Mouse (Mus musculus) small intestine, adult 2 months (tissue): ENCODE data around the gene Sar1b. TPM values are rescaled to one million over a fixed set of nuclear protein-coding genes. Genes with fewer than 3 reads are reported as not detected.

Experiments
- H3K27ac ChIP-seq: fragments of 200-500 bp; 2 replicates; pipeline ENCODE4 v1.5.1; 2012; ENCODE audit warnings: low read depth, low read length, control low read depth, inconsistent platforms; ENCODE audit not compliant: insufficient read depth
- H3K27me3 ChIP-seq: fragments of 200-500 bp; 2 replicates; pipeline ENCODE4 v1.6.1; 2012; ENCODE audit warnings: mild to moderate bottlenecking, moderate library complexity, low read length, inconsistent platforms; ENCODE audit not compliant: control insufficient read depth, insufficient read depth
- H3K36me3 ChIP-seq: fragments of 200-500 bp; 2 replicates; pipeline ENCODE4 v1.6.1; 2012; ENCODE audit warnings: mild to moderate bottlenecking, low read length, control low read depth, inconsistent platforms; ENCODE audit not compliant: control insufficient read depth, insufficient read depth
- H3K4me1 ChIP-seq: fragments of 200-500 bp; 2 replicates; pipeline ENCODE4 v1.6.1; 2012; ENCODE audit warnings: low read length, inconsistent platforms, mixed read lengths; ENCODE audit not compliant: control insufficient read depth, insufficient read depth, insufficient read length
- H3K4me3 ChIP-seq: fragments of 200-500 bp; 2 replicates; pipeline ENCODE4 v1.5.1; 2012; ENCODE audit warnings: low read depth, mild to moderate bottlenecking, control low read depth, inconsistent platforms, low read length, moderate library complexity
- CTCF ChIP-seq: fragments of 200-500 bp; IDR thresholded peaks from 2 replicates; pipeline ENCODE4 v1.5.1; 2012; ENCODE audit warnings: low read depth, mild to moderate bottlenecking, control low read depth, inconsistent platforms, low read length, moderate library complexity, mixed read lengths; ENCODE audit not compliant: insufficient replicate concordance, insufficient read length; ENCODE audit errors: extremely low read depth
- POLR2A ChIP-seq: fragments of 200-500 bp; IDR thresholded peaks from 2 replicates; pipeline ENCODE4 v1.6.1; 2012; ENCODE audit warnings: low read depth, mild to moderate bottlenecking, control low read depth, inconsistent platforms, low read length, moderate library complexity
- WGBS: fragments of 180-500 bp; shearing (Covaris S2); methylation state at CpG from one replicate; pipeline ENCODE4 v1.1.7; 2018; 5-methylcytosine and 5-hydroxymethylcytosine counted together
- polyA plus RNA-seq: library from polyadenylated mRNA; depleted of rRNA; stranded (reverse); fragments of >200 nt; gene quantifications from 2 replicates; pipeline ENCODE4 v1.2.3, GENCODE M21; 2012

Sar1b gene
- polyA plus RNA-seq, 1 experiment: 19.9 TPM

DNA sequence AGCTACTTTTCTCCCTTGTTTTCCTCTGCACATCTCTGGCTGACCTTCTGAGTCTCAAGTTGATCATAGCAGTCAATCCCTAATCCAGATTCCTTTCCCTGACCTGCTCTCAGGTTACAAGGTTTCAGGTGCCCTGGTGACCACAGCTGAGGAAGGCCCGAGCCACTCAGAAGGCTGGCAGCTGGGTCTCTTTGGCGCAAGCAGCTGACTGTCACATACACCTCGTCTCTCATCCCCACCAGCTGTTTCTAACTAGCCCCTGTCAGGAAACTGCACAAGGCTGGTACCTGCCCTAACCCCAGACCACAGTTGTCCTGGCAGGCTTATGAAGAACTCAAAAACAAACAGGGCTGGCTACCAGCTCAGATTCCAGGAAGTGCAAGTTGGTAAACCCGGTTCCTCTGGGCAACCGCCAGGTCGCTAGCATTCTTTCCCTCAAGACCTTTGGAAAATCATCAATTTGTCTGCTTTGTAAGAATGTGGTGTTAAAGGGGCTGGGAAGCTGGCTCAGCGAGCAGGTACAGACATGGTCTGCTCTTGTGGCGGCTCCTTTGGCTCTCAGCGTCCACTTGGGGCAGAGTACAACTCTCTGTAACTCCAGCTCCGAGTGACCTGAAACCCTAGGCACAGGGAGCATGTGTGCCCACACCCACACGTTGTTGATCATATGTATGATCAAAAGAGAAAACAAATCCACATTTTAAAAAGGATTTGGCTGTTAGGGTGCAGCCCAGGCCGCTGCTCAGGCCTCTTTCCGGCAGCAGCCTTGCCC, 43.8 kb downstream of the Sar1b start:
- WGBS: 37% methylated on average over 13 of the region's 13 CpGs
- Histone ChIP-seq H3K27ac (no peak overlapping the region), H3K4me3 (no peak overlapping the region), H3K36me3 (no peaks in the 10 kb centered on the region), H3K4me1 (peaks cover 2% of the 10 kb centered on the region; the same call in 1 of the 2 replicates), H3K27me3 (no peaks in the 10 kb centered on the region)
- TF ChIP-seq POLR2A: no peak
- no peak for TF ChIP-seq CTCF

- H3K36me3 ChIP-seq: peaks cover 4% of the 10 kb centered on the region; the same call in 1 of the 2 replicates
- no peak overlapping the region for H3K27ac ChIP-seq
- WGBS: 70% methylated on average over 6 of the region's 6 CpGs
- TF ChIP-seq POLR2A: no peak
- TF ChIP-seq CTCF: no peak
- H3K4me1 ChIP-seq: peaks cover 12% of the 10 kb centered on the region
- no peaks in the 10 kb centered on the region for H3K27me3 ChIP-seq
- no peak overlapping the region for H3K4me3 ChIP-seq
Measured at GRCm38 (mm10) chr11:51809632-51810224, 46.2 kb downstream of the Sar1b start.

GRCm38 (mm10) chr11:51811230-51811629, 47.7 kb downstream of the Sar1b start:
- Histone ChIP-seq H3K27me3 (no peaks in the 10 kb centered on the region), H3K4me3 (no peak overlapping the region), H3K4me1 (peaks cover 12% of the 10 kb centered on the region), H3K27ac (no peak overlapping the region), H3K36me3 (peaks cover 12% of the 10 kb centered on the region; the same call in 1 of the 2 replicates)
- TF ChIP-seq CTCF: no peak
- TF ChIP-seq POLR2A: no peak
- 94% methylated on average over 4 of the region's 4 CpGs for WGBS

- Histone ChIP-seq H3K36me3 (peaks cover 19% of the 10 kb centered on the region; the same call in 1 of the 2 replicates), H3K4me1 (peaks cover 12% of the 10 kb centered on the region), H3K27me3 (no peaks in the 10 kb centered on the region), H3K4me3 (no peak overlapping the region), H3K27ac (no peak overlapping the region)
- WGBS: 91% methylated on average over 8 of the region's 8 CpGs
- TF ChIP-seq POLR2A: no peak
- no peak for TF ChIP-seq CTCF
Measured at GRCm38 (mm10) chr11:51812022-51812546, 48.6 kb downstream of the Sar1b start.

- TF ChIP-seq POLR2A (no peak), CTCF (peak; percentile 99)
- no peaks in the 10 kb centered on the region for H3K27me3 ChIP-seq
- H3K4me3 ChIP-seq: no peak overlapping the region
- WGBS: 33% methylated on average over 6 of the region's 6 CpGs
- peaks cover 26% of the 10 kb centered on the region; the same call in 1 of the 2 replicates for H3K36me3 ChIP-seq
- H3K27ac ChIP-seq: no peak overlapping the region
- H3K4me1 ChIP-seq: peaks cover 10% of the 10 kb centered on the region
Measured at GRCm38 (mm10) chr11:51817756-51818155, 54.3 kb downstream of the Sar1b start.

DNA sequence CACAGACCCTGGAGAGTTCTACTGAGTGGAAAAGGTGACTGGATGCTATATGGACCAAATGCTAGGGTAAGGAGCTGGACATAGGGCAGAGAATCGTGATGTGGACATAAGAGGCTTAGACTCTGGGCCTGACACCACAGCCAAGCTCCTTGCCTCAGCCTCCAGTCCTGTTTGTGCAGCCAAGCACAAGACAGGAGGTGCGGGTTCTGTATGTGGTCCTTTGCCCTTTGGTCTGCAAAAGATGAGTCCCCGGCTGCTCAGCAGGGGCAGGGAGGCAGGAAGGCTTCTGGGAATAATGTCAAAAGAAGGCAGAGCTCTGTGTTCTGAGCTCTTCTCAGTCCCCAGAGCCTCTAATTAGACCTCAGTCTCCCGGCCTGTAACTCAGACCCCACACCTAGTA, 55.4 kb downstream of the Sar1b start:
- 88% methylated on average over 4 of the region's 4 CpGs for WGBS
- no peak for TF ChIP-seq POLR2A
- no peak for TF ChIP-seq CTCF
- Histone ChIP-seq H3K36me3 (peaks cover 26% of the 10 kb centered on the region; the same call in 1 of the 2 replicates), H3K27me3 (no peaks in the 10 kb centered on the region), H3K27ac (no peak overlapping the region), H3K4me1 (peaks cover 6% of the 10 kb centered on the region), H3K4me3 (no peak overlapping the region)

- Histone ChIP-seq H3K27me3 (no peaks in the 10 kb centered on the region), H3K4me3 (no peak overlapping the region), H3K36me3 (peaks cover 27% of the 10 kb centered on the region), H3K4me1 (peaks cover 9% of the 10 kb centered on the region), H3K27ac (no peak overlapping the region)
- WGBS: 80% methylated on average over 3 of the region's 3 CpGs
- TF ChIP-seq POLR2A: no peak
- TF ChIP-seq CTCF: peak; percentile 74; the same call in 1 of the 2 replicates
Measured at GRCm38 (mm10) chr11:51819964-51820363, 56.5 kb downstream of the Sar1b start.
